Mouse (Mus musculus) CH12.LX (cell line): ENCODE measurements around the gene Acot13. TPM values are rescaled to one million over a fixed set of nuclear protein-coding genes. Genes with fewer than 3 reads are reported as not detected.

ENCODE experiments used
- DNase-seq: peaks from one replicate; pipeline ENCODE4 v3.0.0-alpha.2; 2013; ENCODE audit errors: extremely low read depth
- H3K27ac ChIP-seq: 2 replicates; pipeline ENCODE4 v1.5.1; 2012; ENCODE audit warnings: low read depth, mild to moderate bottlenecking, control low read depth, moderate library complexity; ENCODE audit not compliant: insufficient read depth
- H3K27me3 ChIP-seq: replicated peaks from 2 replicates; pipeline ENCODE3; 2012; ENCODE audit warnings: inconsistent platforms
- H3K36me3 ChIP-seq, 2 experiments: replicated peaks in 1 of 2; 2 replicates each; pipeline versions ENCODE3 to v1.6.1; 2012; ENCODE audit warnings: inconsistent platforms in 1 of 2, low read length in 1 of 2, mild to moderate bottlenecking in 1 of 2, mixed read lengths in 1 of 2, moderate library complexity in 1 of 2; ENCODE audit not compliant: control insufficient read depth in 1 of 2, insufficient read depth in 1 of 2
- H3K4me1 ChIP-seq, 2 experiments: 2 replicates each; pipeline ENCODE4 v1.6.1; 2012; ENCODE audit warnings: inconsistent platforms in 1 of 2, moderate library complexity in 1 of 2; ENCODE audit not compliant: insufficient read depth in 2 of 2, control insufficient read depth in 1 of 2
- H3K4me2 ChIP-seq: 2 replicates; pipeline ENCODE4 v1.6.1; 2012; ENCODE audit warnings: low read depth, mild to moderate bottlenecking, control low read depth; ENCODE audit not compliant: poor library complexity, insufficient read depth, severe bottlenecking
- H3K4me3 ChIP-seq, 3 experiments: fragments of 150-350 bp in 1 of 3; sonication (generic) in 1 of 3; replicated peaks in 1 of 3; 2 replicates each; pipeline versions ENCODE3 to v1.5.1; 2011 to 2012; ENCODE audit warnings: low read depth in 2 of 3, low read length in 2 of 3, mild to moderate bottlenecking in 2 of 3, moderate library complexity in 2 of 3, control low read depth in 1 of 3, improper control_type of control experiment in 1 of 3, inconsistent platforms in 1 of 3, mixed read lengths in 1 of 3; ENCODE audit not compliant: poor library complexity in 1 of 3
- H3K79me2 ChIP-seq: replicated peaks from 2 replicates; pipeline ENCODE4 v1.6.1; 2012; ENCODE audit warnings: mild to moderate bottlenecking, moderate library complexity; ENCODE audit not compliant: control insufficient read depth, poor library complexity, insufficient read depth, severe bottlenecking; ENCODE audit errors: extremely low read depth
- H3K9ac ChIP-seq: 2 replicates; pipeline ENCODE4 v1.6.1; 2012; ENCODE audit warnings: low read depth, mild to moderate bottlenecking, control low read depth, moderate library complexity; ENCODE audit not compliant: insufficient read depth
- H3K9me3 ChIP-seq: replicated peaks from 2 replicates; pipeline ENCODE3; 2012; ENCODE audit warnings: low read length, inconsistent platforms, mixed read lengths
- CHD2 ChIP-seq: IDR thresholded peaks from 2 replicates; pipeline ENCODE4 v1.6.1; 2011; ENCODE audit warnings: low read length, improper control_type of control experiment
- CTCF ChIP-seq, 2 experiments: IDR thresholded peaks in 1 of 2; conservative IDR thresholded peaks in 1 of 2; 2 replicates each; pipeline ENCODE4 v1.5.1; 2011 to 2012; ENCODE audit warnings: low read depth in 2 of 2, low read length in 2 of 2, improper control_type of control experiment in 1 of 2, inconsistent platforms in 1 of 2, mild to moderate bottlenecking in 1 of 2, moderate library complexity in 1 of 2
- E2F4 ChIP-seq: IDR thresholded peaks from 2 replicates; pipeline ENCODE4 v1.6.1; 2011; ENCODE audit warnings: low read depth, low read length, improper control_type of control experiment; ENCODE audit not compliant: insufficient replicate concordance
- ELF1 ChIP-seq: IDR thresholded peaks from 2 replicates; pipeline ENCODE4 v1.6.1; 2014; ENCODE audit warnings: low read depth, mild to moderate bottlenecking, inconsistent platforms, low read length, improper control_type of control experiment
- ETS1 ChIP-seq: conservative IDR thresholded peaks from 2 replicates; pipeline ENCODE4 v1.6.1; 2012; ENCODE audit warnings: low read depth, mild to moderate bottlenecking, inconsistent platforms, low read length, improper control_type of control experiment, moderate library complexity
- GABPA ChIP-seq: IDR thresholded peaks from 2 replicates; pipeline ENCODE4 v1.6.1; 2012; ENCODE audit warnings: low read depth, low read length, improper control_type of control experiment, inconsistent platforms; ENCODE audit not compliant: insufficient replicate concordance
- JUN ChIP-seq: IDR thresholded peaks from 2 replicates; pipeline ENCODE4 v1.6.1; 2011; ENCODE audit warnings: low read depth, mild to moderate bottlenecking, low read length, improper control_type of control experiment, moderate library complexity; ENCODE audit not compliant: insufficient read depth
- KAT2A ChIP-seq: IDR thresholded peaks from 2 replicates; pipeline ENCODE4 v1.6.1; 2012; ENCODE audit warnings: low read length, improper control_type of control experiment, inconsistent platforms; ENCODE audit not compliant: insufficient replicate concordance
- MAFK ChIP-seq: IDR thresholded peaks from 2 replicates; pipeline ENCODE4 v1.6.1; 2011; ENCODE audit warnings: low read length, improper control_type of control experiment; ENCODE audit not compliant: insufficient replicate concordance
- MAZ ChIP-seq: IDR thresholded peaks from 2 replicates; pipeline ENCODE4 v1.6.1; 2012; ENCODE audit warnings: low read depth, mild to moderate bottlenecking, inconsistent platforms, low read length, improper control_type of control experiment, moderate library complexity
- MEF2A ChIP-seq: IDR thresholded peaks from 2 replicates; pipeline ENCODE4 v1.6.1; 2014; ENCODE audit warnings: low read depth, mild to moderate bottlenecking, inconsistent platforms, low read length, improper control_type of control experiment, borderline replicate concordance
- MXI1 ChIP-seq: IDR thresholded peaks from 2 replicates; pipeline ENCODE4 v1.6.1; 2011; ENCODE audit warnings: mild to moderate bottlenecking, low read depth, low read length, improper control_type of control experiment
- MYC ChIP-seq: IDR thresholded peaks from 2 replicates; pipeline ENCODE4 v1.6.1; 2011; ENCODE audit warnings: low read depth, mild to moderate bottlenecking, improper control_type of control experiment, low read length
- POLR2A ChIP-seq: IDR thresholded peaks from 2 replicates; pipeline ENCODE4 v1.6.1; 2011; ENCODE audit warnings: low read depth, mild to moderate bottlenecking, improper control_type of control experiment, low read length
- RCOR1 ChIP-seq: conservative IDR thresholded peaks from 2 replicates; pipeline ENCODE4 v1.6.1; 2012; ENCODE audit warnings: low read depth, mild to moderate bottlenecking, inconsistent platforms, low read length, improper control_type of control experiment
- SIN3A ChIP-seq: IDR thresholded peaks from 2 replicates; pipeline ENCODE4 v1.6.1; 2012; ENCODE audit warnings: low read length, improper control_type of control experiment, inconsistent platforms
- UBTF ChIP-seq: IDR thresholded peaks from 2 replicates; pipeline ENCODE4 v1.6.1; 2012; ENCODE audit warnings: low read depth, mild to moderate bottlenecking, inconsistent platforms, low read length, improper control_type of control experiment, moderate library complexity
- USF2 ChIP-seq: conservative IDR thresholded peaks from 2 replicates; pipeline ENCODE4 v1.6.1; 2011; ENCODE audit warnings: low read depth, low read length, improper control_type of control experiment
- ZC3H11A ChIP-seq: IDR thresholded peaks from 2 replicates; pipeline ENCODE4 v1.6.1; 2012; ENCODE audit warnings: low read depth, mild to moderate bottlenecking, inconsistent platforms, low read length, improper control_type of control experiment
- ZKSCAN1 ChIP-seq: IDR thresholded peaks from 2 replicates; pipeline ENCODE4 v1.6.1; 2012; ENCODE audit warnings: low read depth, inconsistent platforms, low read length, improper control_type of control experiment, borderline replicate concordance
- ZNF384 ChIP-seq: IDR thresholded peaks from 2 replicates; pipeline ENCODE4 v1.6.1; 2012; ENCODE audit warnings: low read depth, low read length, improper control_type of control experiment, inconsistent platforms
- dilution Hi-C: fragments of 300-500 bp; cut with MboI; formaldehyde crosslinking; loops from 2 replicates; pipeline ENCODE4 v1.14.3; 2020; ENCODE audit warnings: low sequenced_read_pairs; ENCODE audit not compliant: extremely low pct_unique_long_range_greater_than_20kb, extremely low pct_ligation_motif_present
- in situ Hi-C: fragments of 300-500 bp; cut with MboI; formaldehyde crosslinking; loops from 3 replicates; pipeline ENCODE4 v1.14.3; 2019; ENCODE audit warnings: low sequenced_read_pairs, low pct_ligation_motif_present, low pct_unique_long_range_greater_than_20kb, mixed read lengths
- polyA plus RNA-seq: library from polyadenylated mRNA; unstranded; fragments of >175 nt; gene quantifications from 2 replicates; pipeline ENCODE4 v1.2.1, GENCODE M21; 2012; ENCODE audit warnings: low read depth; ENCODE audit not compliant: insufficient read length
- total RNA-seq, 2 experiments: library from RNA; depleted of rRNA; stranded (reverse); fragments of 300-350 nt in 1 of 2; fragments of >200 nt in 1 of 2; gene quantifications; 2 replicates each; pipeline ENCODE4 v1.2.3; 2012 to 2014

Acot13 gene
- total and polyA plus RNA-seq, 3 experiments, result 37.1 to 50.5 (median 45.5) TPM

DNA sequence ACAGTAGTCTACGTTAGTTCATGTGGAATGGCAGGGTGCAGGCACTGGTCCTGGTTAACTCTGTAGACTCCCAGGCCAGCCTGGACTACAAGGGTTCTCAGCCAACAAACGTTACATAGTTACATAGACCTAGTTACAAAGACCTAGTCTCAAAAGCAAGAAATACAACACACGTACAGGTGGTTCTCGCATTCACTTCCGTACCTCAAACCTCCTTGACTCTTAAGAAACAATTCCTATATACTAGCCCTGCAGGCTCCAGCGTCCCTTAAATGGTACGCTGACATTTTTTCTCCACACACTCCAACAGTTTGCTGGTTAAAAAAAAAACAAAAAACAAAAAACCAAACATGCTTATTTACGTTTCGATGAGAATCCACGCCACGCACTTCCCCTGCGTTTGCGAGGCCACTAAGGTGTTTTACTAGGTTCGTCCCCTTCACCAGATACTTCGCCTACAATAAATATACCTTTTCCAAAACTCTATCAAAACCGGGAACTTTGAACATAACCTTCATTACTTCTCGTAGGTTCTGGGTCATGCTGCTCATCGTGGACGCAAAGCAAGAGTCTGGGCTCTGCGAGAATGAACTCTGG, 486 bp downstream of the Acot13 start (continued):
- TF ChIP-seq CHD2 (no peak), ZNF384 (no peak), JUN (no peak)

DNA sequence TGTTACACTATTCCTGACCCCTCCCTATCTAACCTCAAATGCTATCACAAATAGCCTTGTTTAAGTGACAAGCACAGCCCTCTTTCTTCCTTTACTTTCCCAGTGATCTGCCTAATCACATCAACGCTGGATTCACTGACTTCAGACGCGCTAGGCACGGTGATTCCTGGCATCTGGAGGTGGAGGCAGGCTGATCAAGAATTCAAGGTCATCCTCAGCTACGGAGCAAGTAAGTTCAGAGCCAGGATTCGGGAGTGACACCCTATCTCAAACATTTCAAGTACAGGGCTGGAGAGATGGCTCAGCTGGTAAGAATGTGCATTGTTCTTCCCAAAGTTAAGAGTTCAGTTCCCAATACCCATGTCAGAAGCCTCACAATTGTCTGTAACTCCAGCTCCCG, 5.2 kb downstream of the Acot13 start:
- H3K36me3 ChIP-seq, result peaks cover 7 to 46% of the 10 kb centered on the region in 2 experiments
- H3K4me3 ChIP-seq, result no peak overlapping the region
- H3K27me3 ChIP-seq, result no peaks in the 10 kb centered on the region
- H3K79me2 ChIP-seq, result no peaks in the 10 kb centered on the region; the same call in none of the 2 replicates
- no peak for DNase-seq
- no peak overlapping the region for H3K9ac ChIP-seq
- H3K4me2 ChIP-seq, result no peak overlapping the region
- no peak overlapping the region for H3K27ac ChIP-seq
- no peaks in the 10 kb centered on the region for H3K9me3 ChIP-seq
- in situ Hi-C loops (no loop called here), dilution Hi-C loops (no loop called here)
- TF ChIP-seq GABPA (no peak), MYC (no peak)
- peaks cover 0 to 9% of the 10 kb centered on the region in 2 experiments; a peak in 1 of 4 replicates for H3K4me1 ChIP-seq

DNA sequence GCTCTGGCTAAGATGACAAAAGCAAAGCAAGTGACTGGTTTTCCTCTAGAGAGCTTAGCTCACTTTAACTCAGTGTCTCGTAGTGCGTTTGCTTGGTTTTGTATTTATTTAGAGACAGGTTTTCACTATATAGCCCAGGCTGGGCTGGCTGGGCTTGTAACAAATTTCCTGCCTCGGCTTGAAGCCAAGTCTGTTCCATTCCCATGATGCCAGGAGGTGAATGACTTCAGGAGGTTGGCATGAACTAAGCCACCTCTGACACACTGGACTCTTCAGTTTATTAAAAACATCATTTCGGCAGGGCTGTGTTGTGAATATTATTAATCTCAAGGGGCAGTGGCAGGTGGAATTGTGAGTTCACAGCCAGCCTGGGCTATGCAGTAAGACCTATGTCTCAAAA, 5.8 kb downstream of the Acot13 start:
- Histone ChIP-seq H3K9ac (no peak overlapping the region), H3K4me2 (no peak overlapping the region), H3K4me1 (peaks cover 0 to 9% of the 10 kb centered on the region in 2 experiments; a peak in 1 of 4 replicates), H3K36me3 (peaks cover 9 to 48% of the 10 kb centered on the region in 2 experiments), H3K9me3 (no peaks in the 10 kb centered on the region), H3K27ac (no peak overlapping the region), H3K27me3 (no peaks in the 10 kb centered on the region), H3K79me2 (no peaks in the 10 kb centered on the region; the same call in none of the 2 replicates), H3K4me3 (no peak overlapping the region)
- dilution Hi-C loops (no loop called here), in situ Hi-C loops (no loop called here)
- TF ChIP-seq MXI1 (no peak), USF2 (no peak), UBTF (no peak), ETS1 (no peak), ZKSCAN1 (no peak), KAT2A (no peak), POLR2A (no peak), RCOR1 (no peak), MEF2A (no peak), MAZ (no peak), SIN3A (no peak), CTCF (conservative IDR thresholded peaks at IDR 0.05 in 1 of 2, IDR thresholded peaks at IDR 0.05 in 1 of 2; ENCODE audit: low read depth in 2 of 2, low read length in 2 of 2) (no peak), E2F4 (no peak), MAFK (no peak), ZNF384 (no peak), ZC3H11A (no peak), ELF1 (no peak)
- no peak for DNase-seq
